Comparison of ENCODE assay signal across 8 mouse cellular contexts in the genomic region with DNA sequence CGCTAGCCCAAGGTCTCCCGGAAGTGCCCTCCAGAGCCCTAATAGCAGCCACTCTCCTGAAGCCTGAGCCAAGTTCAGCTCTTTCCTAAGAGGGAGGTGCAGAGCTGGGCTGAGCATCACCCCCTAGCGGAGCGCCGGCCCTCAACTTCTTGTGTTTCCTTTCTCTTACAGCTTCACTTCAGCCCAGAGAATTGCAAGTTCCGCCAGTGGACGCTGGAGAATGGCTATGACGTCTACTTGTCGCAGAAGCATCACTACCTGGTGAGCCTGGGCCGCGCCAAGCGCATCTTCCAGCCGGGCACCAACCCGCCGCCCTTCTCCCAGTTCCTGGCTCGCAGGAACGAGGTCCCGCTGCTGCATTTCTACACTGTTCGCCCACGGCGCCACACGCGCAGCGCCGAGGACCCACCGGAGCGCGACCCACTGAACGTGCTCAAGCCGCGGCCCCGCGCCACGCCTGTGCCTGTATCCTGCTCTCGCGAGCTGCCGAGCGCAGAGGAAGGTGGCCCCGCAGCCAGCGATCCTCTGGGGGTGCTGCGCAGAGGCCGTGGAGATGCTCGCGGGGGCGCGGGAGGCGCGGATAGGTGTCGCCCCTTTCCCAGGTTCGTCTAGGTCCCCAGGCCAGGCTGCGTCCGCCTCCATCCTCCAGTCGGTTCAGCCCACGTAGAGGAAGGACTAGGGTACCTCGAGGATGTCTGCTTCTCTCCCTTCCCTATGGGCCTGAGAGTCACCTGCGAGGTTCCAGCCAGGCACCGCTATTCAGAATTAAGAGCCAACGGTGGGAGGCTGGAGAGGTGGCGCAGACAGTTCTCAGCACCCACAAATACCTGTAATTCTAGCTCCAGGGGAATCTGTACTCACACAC. TPM values are rescaled to one million over a fixed set of nuclear protein-coding genes. Genes with fewer than 3 reads are reported as not detected.
A peak's percentile ranks its signal among the peaks of the same experiment; 100 is the strongest.
DNase-seq lines count a peak whose midpoint lies in the region; ATAC-seq and TF ChIP-seq lines count a peak whose summit lies in the region.

No protein-coding gene starts in this region.

- H3K27me3 ChIP-seq in C2C12 (ENCODE audit: control insufficient read depth, insufficient read depth, insufficient read length) (peaks cover 18% of the 10 kb centered on the region), myocyte (ENCODE audit: control insufficient read depth, insufficient read depth, insufficient read length) (peaks cover 19% of the 10 kb centered on the region)
- peaks cover 41% of the 10 kb centered on the region for H3K27me3 ChIP-seq in heart, embryonic 13.5 days (replicated peaks)
- peaks cover 29% of the 10 kb centered on the region for H3K27me3 ChIP-seq in liver, embryonic 11.5 days (replicated peaks; ENCODE audit: control insufficient read depth, insufficient read depth, low read length)

- no peak overlapping the region for H3K4me3 ChIP-seq in C2C12 (ENCODE audit: insufficient read depth, poor library complexity, severe bottlenecking)
- H3K4me3 ChIP-seq in heart, embryonic 13.5 days: peak overlapping the region; percentile 65
- H3K4me3 ChIP-seq in liver, embryonic 11.5 days (ENCODE audit: low read depth, low read length): peak overlapping the region; percentile 54
- H3K4me3 ChIP-seq in myocyte: no peak overlapping the region

- H3K36me3 ChIP-seq in C2C12 (ENCODE audit: control insufficient read depth, insufficient read depth): no peaks in the 10 kb centered on the region
- H3K36me3 ChIP-seq in heart, embryonic 13.5 days: no peaks in the 10 kb centered on the region
- no peaks in the 10 kb centered on the region for H3K36me3 ChIP-seq in liver, embryonic 11.5 days (ENCODE audit: control insufficient read depth, insufficient read depth, low read length)
- no peaks in the 10 kb centered on the region for H3K36me3 ChIP-seq in myocyte (ENCODE audit: control insufficient read depth, insufficient read depth)

- H3K9me3 ChIP-seq in heart, embryonic 13.5 days: no peaks in the 10 kb centered on the region
- H3K9me3 ChIP-seq in liver, embryonic 11.5 days (ENCODE audit: control insufficient read depth, low read length): no peaks in the 10 kb centered on the region

- H3K27ac ChIP-seq in heart, embryonic 13.5 days (replicated peaks): no peak overlapping the region
- no peak overlapping the region for H3K27ac ChIP-seq in liver, embryonic 11.5 days (ENCODE audit: low read depth, low read length)

- H3ac ChIP-seq in C2C12 (ENCODE audit: control insufficient read depth, insufficient read length, low read depth) (peak overlapping the region; percentile 14), myocyte (ENCODE audit: control insufficient read depth, insufficient read length) (no peak overlapping the region)

- H3K9ac ChIP-seq in heart, embryonic 13.5 days: peak overlapping the region; percentile 82
- 0 out of 2 replicates have a peak overlapping the region, but pooled peaks have one; percentile 14 for H3K9ac ChIP-seq in liver, embryonic 11.5 days (ENCODE audit: low read depth, low read length)

- H3K79me2 ChIP-seq in C2C12 (ENCODE audit: control insufficient read depth, insufficient read depth) (no peaks in the 10 kb centered on the region), myocyte (ENCODE audit: control insufficient read depth, insufficient read depth) (no peaks in the 10 kb centered on the region)

- TF ChIP-seq CTCF in C2C12 (IDR thresholded peaks at IDR 0.05; ENCODE audit: control insufficient read depth, insufficient read depth, insufficient read length): no peak

- DNase-seq in adrenal gland, adult 18-20 months (ENCODE audit: low spot score in 2 of 2): peak; percentile 30 to 33
- DNase-seq in embryo, embryonic 11.5 days (ENCODE audit: low read depth, low spot score): peak; percentile 59
- peak; percentile 64 for DNase-seq in kidney, postnatal 10 days
- DNase-seq in liver, embryonic 11.5 days (ENCODE audit: low spot score): peak; percentile 53
- DNase-seq in testis, postnatal 10 days (ENCODE audit: low spot score): peak; percentile 66

- WGBS in heart, embryonic 13.5 days: 2% methylated on average over 59 of the region's 59 CpGs
- WGBS in liver, embryonic 11.5 days: 3% methylated on average over 59 of the region's 59 CpGs

- H3K4me1 ChIP-seq in heart, embryonic 13.5 days: peaks cover 14% of the 10 kb centered on the region
- peaks cover 5% of the 10 kb centered on the region for H3K4me1 ChIP-seq in liver, embryonic 11.5 days (replicated peaks; ENCODE audit: control insufficient read depth, insufficient read depth, low read length)

- no peak for ATAC-seq in heart, embryonic 13.5 days (ENCODE audit: extremely low read depth, insufficient number of reproducible peaks, low FRiP score, low TSS enrichment)
- peak; percentile 18; the same call in 1 of the 2 replicates for ATAC-seq in liver, embryonic 11.5 days (replicated peaks; ENCODE audit: low FRiP score)

- no peak for TF ChIP-seq POLR2A in myocyte (IDR thresholded peaks at IDR 0.05; ENCODE audit: insufficient read length, low read depth)

- H3K4me2 ChIP-seq in heart, embryonic 13.5 days: peak overlapping the region; percentile 98
- peak overlapping the region; percentile 90 for H3K4me2 ChIP-seq in liver, embryonic 11.5 days
- H3K4me2 ChIP-seq in myocyte (ENCODE audit: low read depth): peak overlapping the region; percentile 42

- no peaks in the 10 kb centered on the region for H3K79me3 ChIP-seq in C2C12 (ENCODE audit: low read depth)

TF ChIP-seq in C2C12, 6 proteins besides CTCF, POLR2A, EP300 and RAD21:
- TF ChIP-seq CEBPB (IDR thresholded peaks at IDR 0.05; ENCODE audit: low read depth) (no peak), USF1 (IDR thresholded peaks at IDR 0.05; ENCODE audit: low read depth) (no peak), MAX (IDR thresholded peaks at IDR 0.05) (no peak), MYOD1 (IDR thresholded peaks at IDR 0.05; ENCODE audit: control insufficient read depth, insufficient read length, low read depth) (no peak), MYOG (IDR thresholded peaks at IDR 0.05; ENCODE audit: control insufficient read depth, extremely low read depth, insufficient read length) (no peak), FOSL1 (IDR thresholded peaks at IDR 0.05; ENCODE audit: insufficient read depth, low read length, poor library complexity, severe bottlenecking) (no peak)

TF ChIP-seq in myocyte, 11 proteins besides CTCF, POLR2A, EP300 and RAD21:
- TF ChIP-seq CEBPB (IDR thresholded peaks at IDR 0.05; ENCODE audit: insufficient read depth, poor library complexity, severe bottlenecking): no peak
- TF ChIP-seq SRF (IDR thresholded peaks at IDR 0.05; ENCODE audit: control insufficient read depth, insufficient read length, low read depth): no peak
- no peak for TF ChIP-seq MYOD1 (IDR thresholded peaks at IDR 0.05; ENCODE audit: control insufficient read depth in 1 of 3, insufficient read length in 2 of 3, low read depth in 2 of 3)
- no peak for TF ChIP-seq TCF12 (IDR thresholded peaks at IDR 0.05; ENCODE audit: insufficient read depth, poor library complexity, severe bottlenecking)
- no peak for TF ChIP-seq USF1 (IDR thresholded peaks at IDR 0.05; ENCODE audit: low read depth)
- no peak for TF ChIP-seq REST (IDR thresholded peaks at IDR 0.05; ENCODE audit: insufficient read depth, insufficient read length)
- TF ChIP-seq POLR2AphosphoS2 (IDR thresholded peaks at IDR 0.05; ENCODE audit: insufficient read length, low read depth): no peak
- TF ChIP-seq MAX (IDR thresholded peaks at IDR 0.05; ENCODE audit: low read depth): no peak
- TF ChIP-seq MYOG (IDR thresholded peaks at IDR 0.05; ENCODE audit: control insufficient read depth in 1 of 3, insufficient read depth in 1 of 3, insufficient read length in 2 of 3, low read depth in 2 of 3): no peak

RNA-seq across cellular contexts. Expression of a gene that starts 7.4 kb away (rescaled TPM):
- polyA plus RNA-seq in C2C12 (2012; fragmentation: generic; extraction: Trizol): not detected
- not detected for total RNA-seq in adrenal gland, adult 18-20 months (2021)
- 0.23 and 0.31 TPM in 2 replicates for polyA plus RNA-seq in heart, embryonic 13.5 days (2015; fragmentation: Nextera tagmentation; extraction: Ambion mirVana)
- 0.13 and 0.30 TPM in 2 replicates for polyA plus RNA-seq in liver, embryonic 11.5 days (2014; fragmentation: Nextera tagmentation; extraction: Ambion mirVana)
- not detected for polyA plus RNA-seq in myocyte (2012; fragmentation: generic; extraction: Trizol)

RNA-seq across cellular contexts. Expression of a gene that starts 29.3 kb away (rescaled TPM):
- polyA plus RNA-seq in C2C12 (2012; fragmentation: generic; extraction: Trizol): 8.1 TPM
- total RNA-seq in adrenal gland, adult 18-20 months (2021): 10 to 100 TPM; 16.5 to 21.9 TPM
- 7.6 and 8.1 TPM in 2 replicates for polyA plus RNA-seq in heart, embryonic 13.5 days (2015; fragmentation: Nextera tagmentation; extraction: Ambion mirVana)
- polyA plus RNA-seq in liver, embryonic 11.5 days (2014; fragmentation: Nextera tagmentation; extraction: Ambion mirVana): 2.2 and 2.5 TPM in 2 replicates
- 4.7 TPM for polyA plus RNA-seq in myocyte (2012; fragmentation: generic; extraction: Trizol)

Comparison
In these comparisons a context has a peak if more than half of its experiments do, and no peak if none do; other contexts are left out.
1. H3K4me3 ChIP-seq: peak in heart, embryonic 13.5 days (single experiment) and liver, embryonic 11.5 days (single experiment); none in C2C12 (single experiment) and myocyte (single experiment).
2. H3K4me2 ChIP-seq: peak in every context shown above with its lines; median percentile 98 in heart, embryonic 13.5 days; 90 in liver, embryonic 11.5 days; 42 in myocyte.
3. Peak in every context shown above with its lines, with median percentiles within 50 percentile points of each other: DNase-seq.